Mouse (Mus musculus) left cerebral cortex, postnatal 4 days (tissue): Measurements from ENCODE around the gene Metap2. TPM values are rescaled to one million over a fixed set of nuclear protein-coding genes. Genes with fewer than 3 reads are reported as not detected.

Experiments
- DNase-seq: peaks from one replicate; pipeline ENCODE4 v3.0.0-alpha.2; 2022
- intact Hi-C: fragments of 180-260 bp; cut with DNase I; formaldehyde crosslinking; loops from one replicate; pipeline ENCODE4 v1.15.1; 2025
- total RNA-seq, 2 experiments: library from RNA; stranded (reverse); gene quantifications; 2 replicates each; pipeline ENCODE4 v1.2.3; 2021

Gene Metap2
- total RNA-seq, 2 experiments from 2014 or later: 151 to 163 TPM

- no peak for DNase-seq
- intact Hi-C loops: no loop called here
These were observed 15.4 kb upstream of the Metap2 start for GRCm38 (mm10) chr10:93912136-93912855.

GRCm38 (mm10) chr10:93911326-93911725 is 14.4 kb upstream of the Metap2 start:
- intact Hi-C loops: no loop called here
- DNase-seq: no peak

- intact Hi-C loops: no loop called here
These were observed 13.0 kb upstream of the Metap2 start for GRCm38 (mm10) chr10:93909811-93910446.

GRCm38 (mm10) chr10:93909015-93909414 is 12.1 kb upstream of the Metap2 start:
- no peak for DNase-seq
- intact Hi-C loops: no loop called here

More at GRCm38 (mm10) chr10:93909811-93910446, 13.0 kb upstream of the Metap2 start:
- DNase-seq: no peak

- DNase-seq: no peak
- intact Hi-C loops: no loop called here
These were observed 11.6 kb upstream of the Metap2 start for GRCm38 (mm10) chr10:93908540-93908939.

GRCm38 (mm10) chr10:93907376-93907775 is 10.5 kb upstream of the Metap2 start:
- no peak for DNase-seq
- intact Hi-C loops: no loop called here

- DNase-seq: no peak
- intact Hi-C loops: no loop called here
These were observed 3.0 kb upstream of the Metap2 start for GRCm38 (mm10) chr10:93899907-93900306.

- intact Hi-C loops: no loop called here
These were observed 2.4 kb upstream of the Metap2 start for GRCm38 (mm10) chr10:93899303-93899702.

GRCm38 (mm10) chr10:93892551-93892950 is 4.3 kb downstream of the Metap2 start:
- intact Hi-C loops: loop anchor here (2.0 kb wide), 1 partner anchor 64 kb away; no protein-coding TSS in a partner anchor
- DNase-seq: no peak

More at GRCm38 (mm10) chr10:93899303-93899702, 2.4 kb upstream of the Metap2 start:
- no peak for DNase-seq

- intact Hi-C loops: no loop called here
- DNase-seq: no peak
These were observed 5.9 kb downstream of the Metap2 start for GRCm38 (mm10) chr10:93891031-93891430.

- intact Hi-C loops: no loop called here
- no peak for DNase-seq
These were observed 6.3 kb downstream of the Metap2 start for GRCm38 (mm10) chr10:93890565-93890964.

- intact Hi-C loops: no loop called here
- peak; percentile 4 for DNase-seq
These were observed 6.9 kb downstream of the Metap2 start for GRCm38 (mm10) chr10:93889976-93890375.

- intact Hi-C loops: no loop called here
- peak; percentile 92 for DNase-seq
These were observed 7.3 kb downstream of the Metap2 start for GRCm38 (mm10) chr10:93889579-93889950.

- intact Hi-C loops: no loop called here
- DNase-seq: peak; percentile 69
These were observed 7.8 kb downstream of the Metap2 start for GRCm38 (mm10) chr10:93888935-93889578.

GRCm38 (mm10) chr10:93888590-93888934 is 8.3 kb downstream of the Metap2 start:
- intact Hi-C loops: no loop called here
- DNase-seq: no peak

- intact Hi-C loops: no loop called here
- no peak for DNase-seq
These were observed 10.9 kb downstream of the Metap2 start for GRCm38 (mm10) chr10:93885839-93886477.

- DNase-seq: no peak
- intact Hi-C loops: no loop called here
These were observed 14.0 kb downstream of the Metap2 start for GRCm38 (mm10) chr10:93882738-93883364.

GRCm38 (mm10) chr10:93881918-93882317 is 15.0 kb downstream of the Metap2 start:
- intact Hi-C loops: no loop called here

GRCm38 (mm10) chr10:93878732-93879131 is 18.2 kb downstream of the Metap2 start:
- intact Hi-C loops: no loop called here
- no peak for DNase-seq

More at GRCm38 (mm10) chr10:93881918-93882317, 15.0 kb downstream of the Metap2 start:
- DNase-seq: no peak

GRCm38 (mm10) chr10:93876772-93877171 is 20.1 kb downstream of the Metap2 start:
- intact Hi-C loops: no loop called here

GRCm38 (mm10) chr10:93868886-93869285 is 28.0 kb downstream of the Metap2 start:
- intact Hi-C loops: no loop called here
- no peak for DNase-seq

More at GRCm38 (mm10) chr10:93876772-93877171, 20.1 kb downstream of the Metap2 start:
- DNase-seq: no peak
